Mouse (Mus musculus): Measurements from ENCODE around the gene Adipoq. TPM values are rescaled to one million over a fixed set of nuclear protein-coding genes. Genes with fewer than 3 reads are reported as not detected.

The Adipoq gene
- total RNA-seq, 2 experiments from 2014 or later: not detected

DNA sequence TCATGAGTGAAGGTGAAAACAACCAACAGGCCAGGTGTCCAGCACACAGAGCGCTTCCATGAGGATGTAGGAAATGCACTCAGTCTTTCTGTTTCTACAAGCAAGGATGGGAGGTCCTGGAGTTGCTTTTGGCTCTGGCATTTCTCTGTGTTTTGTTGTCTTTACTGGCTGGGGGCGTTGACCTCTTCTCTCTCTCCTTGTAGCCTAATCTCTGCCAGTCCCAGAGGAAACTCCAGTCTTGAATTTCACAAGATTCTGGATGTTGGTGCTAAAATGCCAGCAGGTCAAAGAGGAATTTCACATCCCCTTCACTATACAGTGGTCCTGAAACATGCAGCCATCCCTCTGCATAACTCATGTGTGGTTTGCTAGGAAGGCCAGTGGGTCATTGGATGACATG lies 2.6 kb downstream of the Adipoq start:
- no peak overlapping the region for H3K4me3 ChIP-seq
- no peak overlapping the region for H3K27ac ChIP-seq
- no peak for DNase-seq (ENCODE audit: extremely low spot score in 1 of 2, low spot score in 2 of 2)
- intact Hi-C loops (cut with DNase I): no loop called here
- no peak for TF ChIP-seq CTCF (IDR thresholded peaks at IDR 0.05)

DNA sequence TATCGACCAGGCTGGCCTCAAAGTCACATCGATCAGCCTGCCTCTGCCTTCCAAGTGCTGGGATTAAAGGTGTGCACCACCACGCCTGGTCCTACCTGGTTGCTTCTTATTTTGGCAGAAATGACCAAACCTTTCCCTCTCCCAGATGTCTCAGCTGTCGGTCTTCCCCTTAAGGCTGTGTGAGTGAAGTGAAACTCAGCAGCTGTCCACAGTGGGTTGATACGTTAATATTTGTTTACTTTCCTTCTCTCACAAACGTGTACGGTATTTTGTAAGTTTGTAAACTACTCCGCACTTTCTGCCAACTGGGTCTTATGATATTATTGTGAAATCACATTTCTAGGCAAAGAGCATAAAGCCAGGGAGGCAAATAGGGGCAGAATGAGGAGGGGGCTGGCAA lies 3.1 kb downstream of the Adipoq start:
- Histone ChIP-seq H3K4me3 (no peak overlapping the region), H3K27ac (no peak overlapping the region)
- no peak for DNase-seq (ENCODE audit: extremely low spot score in 1 of 2, low spot score in 2 of 2)
- no peak for TF ChIP-seq CTCF (IDR thresholded peaks at IDR 0.05)
- intact Hi-C loops (cut with DNase I): no loop called here

DNA sequence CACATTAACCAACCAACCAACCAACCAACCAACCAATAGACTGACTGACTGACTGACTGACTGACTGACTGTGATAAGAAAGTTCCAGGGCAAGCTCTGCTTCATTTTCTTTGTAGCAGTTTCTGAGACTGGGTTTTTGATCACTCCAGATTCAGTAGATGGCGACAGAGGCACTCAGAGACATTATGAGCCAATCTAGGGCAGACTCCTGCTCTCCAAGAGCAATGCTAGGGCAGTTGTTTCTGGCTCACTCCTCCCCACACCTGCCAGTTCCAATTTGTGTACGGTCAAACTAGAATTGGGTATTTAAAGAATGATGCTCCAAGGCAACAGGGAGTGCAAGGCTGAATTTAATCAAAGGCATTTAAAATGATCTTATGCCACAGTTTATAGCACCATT lies 5.1 kb downstream of the Adipoq start:
- Histone ChIP-seq H3K27ac (no peak overlapping the region), H3K4me3 (no peak overlapping the region)
- peak in 1 of 2 experiments; percentile 31 for DNase-seq (ENCODE audit: extremely low spot score in 1 of 2, low spot score in 2 of 2)
- intact Hi-C loops (cut with DNase I): loop anchor here (1.0 to 2.0 kb wide), 3 partner anchors 73 to 801 kb away; partner anchors contain the start of gene St6gal1
- TF ChIP-seq CTCF (IDR thresholded peaks at IDR 0.05): peak; percentile 64

GRCm38 (mm10) chr16:23154261-23154660 lies 7.9 kb downstream of the Adipoq start:
- Histone ChIP-seq H3K27ac (no peak overlapping the region), H3K4me3 (no peak overlapping the region)
- TF ChIP-seq CTCF (IDR thresholded peaks at IDR 0.05): no peak
- no peak for DNase-seq (ENCODE audit: extremely low spot score in 1 of 2, low spot score in 2 of 2)
- intact Hi-C loops (cut with DNase I): no loop called here

GRCm38 (mm10) chr16:23157013-23157412 lies 10.7 kb downstream of the Adipoq start:
- Histone ChIP-seq H3K4me3 (no peak overlapping the region), H3K27ac (no peak overlapping the region)
- DNase-seq (ENCODE audit: extremely low spot score in 1 of 2, low spot score in 2 of 2): no peak
- no peak for TF ChIP-seq CTCF (IDR thresholded peaks at IDR 0.05)
- intact Hi-C loops (cut with DNase I): no loop called here

DNA sequence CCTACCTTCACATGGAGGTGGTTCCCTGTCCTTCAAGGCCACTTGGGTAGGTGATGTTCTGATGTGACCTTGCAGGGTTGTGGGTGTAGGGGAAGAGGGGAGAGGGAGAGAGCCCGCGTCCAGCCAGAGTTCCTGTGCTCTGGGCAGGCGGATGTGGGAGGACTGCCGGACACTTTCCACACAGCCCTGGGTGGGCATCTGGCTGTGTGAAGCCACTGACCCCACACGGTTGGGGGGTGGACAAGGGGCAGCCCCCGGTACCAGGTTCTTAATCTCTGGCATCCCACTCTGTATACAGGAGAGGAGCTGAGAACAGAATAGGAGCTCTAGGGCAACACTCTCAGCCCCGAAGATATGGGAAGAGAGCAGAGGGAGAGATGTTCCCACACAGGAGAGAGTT lies 12.0 kb downstream of the Adipoq start:
- no peak for TF ChIP-seq CTCF (IDR thresholded peaks at IDR 0.05)
- no peak for DNase-seq (ENCODE audit: extremely low spot score in 1 of 2, low spot score in 2 of 2)
- Histone ChIP-seq H3K27ac (no peak overlapping the region), H3K4me3 (no peak overlapping the region)
- intact Hi-C loops (cut with DNase I): no loop called here

DNA sequence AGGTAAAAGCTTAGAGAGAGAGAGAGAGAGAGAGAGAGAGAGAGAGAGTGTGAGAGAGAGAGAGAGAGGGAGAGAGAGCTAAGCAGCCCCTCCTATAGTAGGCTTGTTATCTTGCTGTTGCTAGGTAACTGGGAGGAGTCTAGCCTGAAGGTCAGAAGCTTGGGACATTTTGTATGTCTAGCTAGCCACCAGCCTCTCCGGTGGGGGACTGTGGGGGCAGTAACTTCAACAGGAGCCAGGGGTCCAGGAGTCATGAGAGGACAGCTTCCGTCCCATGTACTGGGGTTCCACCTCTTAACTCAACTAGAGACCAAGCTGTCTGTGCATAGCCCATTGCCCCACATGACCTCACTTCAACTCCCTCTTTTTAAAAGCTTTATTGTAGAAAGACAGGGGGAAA lies 12.6 kb downstream of the Adipoq start:
- TF ChIP-seq CTCF (IDR thresholded peaks at IDR 0.05): no peak

GRCm38 (mm10) chr16:23159749-23160148 lies 13.4 kb downstream of the Adipoq start:
- Histone ChIP-seq H3K4me3 (no peak overlapping the region), H3K27ac (no peak overlapping the region)
- DNase-seq (ENCODE audit: extremely low spot score in 1 of 2, low spot score in 2 of 2): no peak
- no peak for TF ChIP-seq CTCF (IDR thresholded peaks at IDR 0.05)
- intact Hi-C loops (cut with DNase I): no loop called here

More for the DNA sequence above, 12.6 kb downstream of the Adipoq start:
- intact Hi-C loops (cut with DNase I): no loop called here
- no peak overlapping the region for H3K4me3 ChIP-seq
- H3K27ac ChIP-seq: no peak overlapping the region
- DNase-seq (ENCODE audit: extremely low spot score in 1 of 2, low spot score in 2 of 2): no peak

DNA sequence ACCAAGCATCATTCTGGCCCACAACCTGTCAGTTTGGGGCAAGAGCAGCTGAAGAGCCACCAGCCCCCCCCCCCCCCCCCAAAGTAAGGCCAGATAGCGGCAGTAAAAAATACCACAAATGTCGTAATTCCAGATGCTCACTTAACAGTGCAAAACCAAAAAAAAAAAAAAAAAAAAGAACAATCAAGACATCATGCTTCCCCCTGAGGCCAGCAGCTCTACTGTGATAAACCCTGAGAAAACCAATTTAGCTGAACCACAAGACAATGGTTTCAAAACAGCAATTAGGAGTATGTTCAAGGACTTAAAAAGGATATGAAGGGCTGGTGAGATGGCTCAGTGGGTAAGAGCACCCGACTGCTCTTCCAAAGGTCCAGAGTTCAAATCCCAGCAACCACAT lies 15.8 kb downstream of the Adipoq start:
- no peak for DNase-seq (ENCODE audit: extremely low spot score in 1 of 2, low spot score in 2 of 2)
- TF ChIP-seq CTCF (IDR thresholded peaks at IDR 0.05): no peak
- H3K27ac ChIP-seq: no peak overlapping the region
- intact Hi-C loops (cut with DNase I): no loop called here
- H3K4me3 ChIP-seq: no peak overlapping the region

DNA sequence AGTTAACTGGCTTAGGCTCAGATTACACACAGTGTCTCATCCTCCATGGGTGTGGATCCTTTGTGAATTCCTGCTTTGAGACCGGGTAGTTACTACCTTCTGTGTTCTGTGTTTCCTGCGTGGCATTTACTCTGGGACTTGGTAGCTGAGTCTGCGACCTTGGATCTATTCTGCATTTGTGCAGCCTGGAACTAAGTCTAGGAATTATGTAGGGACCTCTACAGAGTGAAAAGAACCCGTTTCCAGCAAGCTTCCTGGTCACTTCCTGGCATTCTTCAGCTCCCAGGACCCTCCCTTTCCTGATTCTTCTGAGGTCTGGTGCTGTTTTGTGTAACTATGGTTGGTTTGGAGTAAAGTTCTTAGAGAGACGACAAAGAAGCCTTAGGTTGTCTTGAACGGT lies 18.1 kb downstream of the Adipoq start:
- Histone ChIP-seq H3K27ac (peak overlapping the region; percentile 61; the same call in 1 of the 2 replicates), H3K4me3 (no peak overlapping the region)
- DNase-seq (ENCODE audit: extremely low spot score in 1 of 2, low spot score in 2 of 2): no peak
- TF ChIP-seq CTCF (IDR thresholded peaks at IDR 0.05): no peak
- intact Hi-C loops (cut with DNase I): no loop called here

- intact Hi-C loops (cut with DNase I): no loop called here
- TF ChIP-seq CTCF (IDR thresholded peaks at IDR 0.05): peak; percentile 4; the same call in 1 of the 2 replicates
- H3K4me3 ChIP-seq: no peak overlapping the region
- H3K27ac ChIP-seq: no peak overlapping the region
- no peak for DNase-seq (ENCODE audit: extremely low spot score in 1 of 2, low spot score in 2 of 2)
Measured at GRCm38 (mm10) chr16:23165441-23165840, 19.1 kb downstream of the Adipoq start.

- intact Hi-C loops (cut with DNase I): no loop called here
- DNase-seq (ENCODE audit: extremely low spot score in 1 of 2, low spot score in 2 of 2): no peak
- Histone ChIP-seq H3K4me3 (no peak overlapping the region), H3K27ac (no peak overlapping the region)
- no peak for TF ChIP-seq CTCF (IDR thresholded peaks at IDR 0.05)
Measured at GRCm38 (mm10) chr16:23166646-23167045, 20.3 kb downstream of the Adipoq start.

- DNase-seq (ENCODE audit: extremely low spot score in 1 of 2, low spot score in 2 of 2): no peak
- TF ChIP-seq CTCF (IDR thresholded peaks at IDR 0.05): no peak
- no peak overlapping the region for H3K27ac ChIP-seq
- intact Hi-C loops (cut with DNase I): no loop called here
- no peak overlapping the region for H3K4me3 ChIP-seq
Measured at GRCm38 (mm10) chr16:23167079-23167478, 20.7 kb downstream of the Adipoq start.
